Mouse (Mus musculus) G1E (cell line): ENCODE measurements at regions not wholly inside any gene's neighbourhood (a gene's known extent, or its start where the extent isn't known, plus 50 kb on each side); places are given as distances from the start of the nearest gene placed in this dataset.

Experiments
- CTCF ChIP-seq: IDR thresholded peaks from 2 replicates; pipeline ENCODE4 v1.5.1; 2012; ENCODE audit warnings: low read depth, low read length, inconsistent platforms, mixed read lengths
- GATA2 ChIP-seq: IDR thresholded peaks from 2 replicates; pipeline ENCODE4 v1.6.1; 2012; ENCODE audit warnings: low read depth, low read length, inconsistent platforms, borderline replicate concordance

DNA sequence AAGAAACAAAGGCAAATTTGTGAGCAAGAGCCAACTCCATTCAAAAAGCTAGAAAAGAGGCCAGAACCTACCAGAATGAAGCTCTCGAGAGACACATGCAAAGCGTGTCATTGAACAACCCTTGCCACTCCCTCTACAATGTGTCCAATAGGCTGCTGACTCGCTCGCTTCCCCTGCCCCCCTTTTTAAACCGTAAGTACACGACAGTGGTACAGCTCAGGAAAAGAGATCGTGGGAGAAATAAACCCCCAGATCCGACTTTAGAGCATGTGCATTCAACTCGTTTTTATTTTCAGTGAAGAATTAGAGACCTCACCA is 367.1 kb downstream of the Sfmbt2 start:
- TF ChIP-seq GATA2 (no peak), CTCF (no peak)
